Mouse (Mus musculus) heart, adult 2 months (tissue): Measurements from ENCODE around the gene Leng9.

Source experiments
- CTCF ChIP-seq: fragments of 200-600 bp; IDR thresholded peaks from 2 replicates; pipeline ENCODE4 v1.8.1; 2022; ENCODE audit warnings: antibody characterized with exemption, mild to moderate bottlenecking, moderate library complexity
- EP300 ChIP-seq: fragments of 200-500 bp; IDR thresholded peaks from 2 replicates; pipeline ENCODE4 v1.6.1; 2011; ENCODE audit warnings: low read depth, low read length, control low read depth; ENCODE audit not compliant: insufficient read depth
- POLR2A ChIP-seq: fragments of 200-500 bp; IDR thresholded peaks from 2 replicates; pipeline ENCODE4 v1.6.1; 2011; ENCODE audit warnings: mild to moderate bottlenecking, low read depth, low read length, control low read depth; ENCODE audit not compliant: insufficient read depth

GRCm38 (mm10) chr7:4119976-4120921, 29.9 kb downstream of the Leng9 start:
- no peak for TF ChIP-seq EP300
- no peak for TF ChIP-seq CTCF
- TF ChIP-seq POLR2A, result no peak
